Comparison of ENCODE assay signal across 10 mouse cellular contexts in the genomic region with DNA sequence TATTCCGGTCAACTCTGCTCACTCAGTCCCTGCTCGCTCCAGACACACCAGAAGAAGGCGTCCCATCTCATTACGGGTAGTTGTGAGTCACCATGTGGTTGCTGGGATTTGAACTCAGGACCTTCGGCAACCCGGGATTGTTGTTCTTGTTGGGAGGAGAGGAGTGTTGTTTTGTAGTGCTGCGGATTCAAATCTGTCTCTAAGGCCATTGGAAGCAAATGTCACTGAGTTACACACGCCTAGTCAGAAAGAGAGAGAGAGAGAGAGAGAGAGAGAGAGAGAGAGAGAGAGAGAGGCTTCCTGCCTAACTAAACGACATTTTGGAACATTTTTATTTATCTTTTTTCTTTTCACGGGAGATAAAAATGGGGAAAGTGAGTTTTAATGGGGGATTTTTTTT. TPM values are rescaled to one million over a fixed set of nuclear protein-coding genes. Genes with fewer than 3 reads are reported as not detected.
A peak's percentile ranks its signal among the peaks of the same experiment; 100 is the strongest.
DNase-seq lines count a peak whose midpoint lies in the region; ATAC-seq lines count a peak whose summit lies in the region.
"Had no signal": no experiment of that assay in that cellular context is flagged by ENCODE, and none has a peak within 500 bp of the region (broad histone marks: within the 10 kb centered on the region; RNA-seq: fewer than 3 reads in every experiment).

No protein-coding gene starts in this region.

- peak overlapping the region; percentile 51; the same call in 1 of the 2 replicates for H3K27ac ChIP-seq in heart, embryonic 11.5 days (ENCODE audit: low read depth, low read length)
- H3K27ac ChIP-seq in midbrain, embryonic 12.5 days (replicated peaks), result no peak overlapping the region
- H3K27ac ChIP-seq in midbrain, embryonic 13.5 days, result no peak overlapping the region
- no peak overlapping the region for H3K27ac ChIP-seq in intestine, embryonic 16.5 days (ENCODE audit: low read length)
- no peak overlapping the region for H3K27ac ChIP-seq in stomach, embryonic 16.5 days (ENCODE audit: low read length)

- no peak for ATAC-seq in heart, embryonic 11.5 days (replicated peaks; ENCODE audit: insufficient number of reproducible peaks, low FRiP score, low TSS enrichment)
- no peak for ATAC-seq in midbrain, embryonic 12.5 days (ENCODE audit: low FRiP score, low read depth)
- ATAC-seq in midbrain, embryonic 13.5 days, result no peak
- no peak for ATAC-seq in intestine, embryonic 16.5 days
- no peak for ATAC-seq in stomach, embryonic 16.5 days (ENCODE audit: insufficient read depth, low FRiP score)

- peak overlapping the region; percentile 81 for H3K4me2 ChIP-seq in heart, embryonic 11.5 days
- peak overlapping the region; percentile 56; the same call in 1 of the 2 replicates for H3K4me2 ChIP-seq in midbrain, embryonic 12.5 days (replicated peaks)
- no peak overlapping the region for H3K4me2 ChIP-seq in midbrain, embryonic 13.5 days (replicated peaks)
- H3K4me2 ChIP-seq in intestine, embryonic 16.5 days (ENCODE audit: low read depth, low read length), result peak overlapping the region; percentile 86; the same call in 1 of the 2 replicates
- peak overlapping the region; percentile 52; the same call in 1 of the 2 replicates for H3K4me2 ChIP-seq in stomach, embryonic 16.5 days (ENCODE audit: low read depth, low read length)

- H3K36me3 ChIP-seq in heart, embryonic 11.5 days (ENCODE audit: control insufficient read depth, insufficient read depth, low read length), result no peaks in the 10 kb centered on the region
- H3K36me3 ChIP-seq in midbrain, embryonic 12.5 days, result no peaks in the 10 kb centered on the region
- no peaks in the 10 kb centered on the region for H3K36me3 ChIP-seq in midbrain, embryonic 13.5 days
- H3K36me3 ChIP-seq in intestine, embryonic 16.5 days (ENCODE audit: control insufficient read depth, insufficient read depth, low read length), result no peaks in the 10 kb centered on the region
- no peaks in the 10 kb centered on the region for H3K36me3 ChIP-seq in stomach, embryonic 16.5 days (ENCODE audit: control insufficient read depth, insufficient read depth, low read length)

- H3K4me3 ChIP-seq in heart, embryonic 11.5 days (ENCODE audit: low read depth, low read length), result peak overlapping the region; percentile 100; the same call in 1 of the 2 replicates
- H3K4me3 ChIP-seq in midbrain, embryonic 12.5 days, result no peak overlapping the region
- H3K4me3 ChIP-seq in midbrain, embryonic 13.5 days (replicated peaks), result no peak overlapping the region
- no peak overlapping the region for H3K4me3 ChIP-seq in intestine, embryonic 16.5 days (ENCODE audit: low read length)
- no peak overlapping the region for H3K4me3 ChIP-seq in stomach, embryonic 16.5 days (replicated peaks; ENCODE audit: low read length)

- no peaks in the 10 kb centered on the region for H3K27me3 ChIP-seq in heart, embryonic 11.5 days (ENCODE audit: control insufficient read depth, insufficient read depth, low read length)
- H3K27me3 ChIP-seq in midbrain, embryonic 12.5 days, result peaks cover 14% of the 10 kb centered on the region
- peaks cover 13% of the 10 kb centered on the region; the same call in 1 of the 2 replicates for H3K27me3 ChIP-seq in midbrain, embryonic 13.5 days
- H3K27me3 ChIP-seq in intestine, embryonic 16.5 days (replicated peaks; ENCODE audit: control insufficient read depth, insufficient read depth, low read length), result no peaks in the 10 kb centered on the region
- H3K27me3 ChIP-seq in stomach, embryonic 16.5 days (ENCODE audit: control insufficient read depth, insufficient read depth, low read length), result no peaks in the 10 kb centered on the region

- WGBS in heart, embryonic 11.5 days (ENCODE audit: insufficient replicate concordance), result 15% methylated on average over 10 of the region's 10 CpGs
- 16% methylated on average over 10 of the region's 10 CpGs for WGBS in midbrain, embryonic 12.5 days
- 16% methylated on average over 10 of the region's 10 CpGs for WGBS in midbrain, embryonic 13.5 days
- WGBS in intestine, embryonic 16.5 days, result 27% methylated on average over 10 of the region's 10 CpGs
- 30% methylated on average over 10 of the region's 10 CpGs for WGBS in stomach, embryonic 16.5 days

- no peak overlapping the region for H3K9ac ChIP-seq in heart, embryonic 11.5 days (ENCODE audit: low read depth, low read length)
- H3K9ac ChIP-seq in midbrain, embryonic 12.5 days (replicated peaks), result no peak overlapping the region
- H3K9ac ChIP-seq in midbrain, embryonic 13.5 days (replicated peaks), result no peak overlapping the region
- H3K9ac ChIP-seq in intestine, embryonic 16.5 days (ENCODE audit: low read depth, low read length), result no peak overlapping the region
- no peak overlapping the region for H3K9ac ChIP-seq in stomach, embryonic 16.5 days (ENCODE audit: low read length)

- peaks cover 28% of the 10 kb centered on the region for H3K4me1 ChIP-seq in heart, embryonic 11.5 days (ENCODE audit: control insufficient read depth, insufficient read depth, low read length)
- H3K4me1 ChIP-seq in midbrain, embryonic 12.5 days, result peaks cover 34% of the 10 kb centered on the region
- peaks cover 40% of the 10 kb centered on the region for H3K4me1 ChIP-seq in midbrain, embryonic 13.5 days (replicated peaks)
- H3K4me1 ChIP-seq in intestine, embryonic 16.5 days (ENCODE audit: control insufficient read depth, insufficient read depth, low read length), result peaks cover 30% of the 10 kb centered on the region
- peaks cover 32% of the 10 kb centered on the region for H3K4me1 ChIP-seq in stomach, embryonic 16.5 days (ENCODE audit: control insufficient read depth, insufficient read depth, low read length)

- intact Hi-C loops in heart, postnatal 14 days (cut with DNase I), result loop anchor here (5.0 kb wide), 1 partner anchor 57 kb away; no protein-coding TSS in a partner anchor

- no peaks in the 10 kb centered on the region for H3K9me3 ChIP-seq in heart, embryonic 11.5 days (replicated peaks; ENCODE audit: control insufficient read depth, low read length)
- no peaks in the 10 kb centered on the region for H3K9me3 ChIP-seq in midbrain, embryonic 12.5 days
- no peaks in the 10 kb centered on the region for H3K9me3 ChIP-seq in midbrain, embryonic 13.5 days
- H3K9me3 ChIP-seq in intestine, embryonic 16.5 days (ENCODE audit: control insufficient read depth, low read length), result no peaks in the 10 kb centered on the region
- H3K9me3 ChIP-seq in stomach, embryonic 16.5 days (replicated peaks; ENCODE audit: control insufficient read depth, low read length), result no peaks in the 10 kb centered on the region

- no peak for DNase-seq in heart, postnatal 14 days
- DNase-seq in yolk sac, embryonic 10.5 days (ENCODE audit: low spot score), result no peak
- DNase-seq in layer of hippocampus, adult 18-20 months (ENCODE audit: low spot score in 2 of 2), result no peak
- DNase-seq: right cerebral cortex, postnatal 25 days; thymus, postnatal 4 days had no signal

RNA-seq across cellular contexts. Expression of a gene that starts 2.4 kb away (rescaled TPM):
- polyA plus RNA-seq in heart, embryonic 11.5 days (2014; fragmentation: Nextera tagmentation; extraction: Ambion mirVana), result 27.1 and 30.4 TPM in 2 replicates
- total RNA-seq in heart, postnatal 14 days (2021), result 10 to 100 TPM; 17.9 to 19.5 TPM
- 23.2 and 25.7 TPM in 2 replicates for polyA plus RNA-seq in midbrain, embryonic 12.5 days (2016; fragmentation: Nextera tagmentation; extraction: Ambion mirVana)
- polyA plus RNA-seq in midbrain, embryonic 13.5 days (2015; fragmentation: Nextera tagmentation; extraction: Ambion mirVana), result 19.0 and 22.2 TPM in 2 replicates
- 13.9 and 15.6 TPM in 2 replicates for polyA plus RNA-seq in intestine, embryonic 16.5 days (2015; fragmentation: Nextera tagmentation; extraction: Ambion mirVana)
- 18.7 and 20.8 TPM in 2 replicates for polyA plus RNA-seq in stomach, embryonic 16.5 days (2015; fragmentation: Nextera tagmentation; extraction: Ambion mirVana)
- total RNA-seq in layer of hippocampus, adult 18-20 months (2021), result 10 to 100 TPM; 38.3 to 43.6 TPM
